Mouse (Mus musculus) naive thymus-derived CD4-positive, alpha-beta T cell, adult 2 months (primary cell): ENCODE measurements around the gene Phf14.

ENCODE experiments used
- DNase-seq: peaks from one replicate; pipeline ENCODE4 v3.0.0-alpha.2; 2011; ENCODE audit warnings: low read depth

The Phf14 gene

GRCm38 (mm10) chr6:12021480-12021879, 113.9 kb downstream of the Phf14 start:
- DNase-seq, result no peak

GRCm38 (mm10) chr6:12023395-12023794, 115.8 kb downstream of the Phf14 start:
- no peak for DNase-seq

- DNase-seq, result no peak
These were observed 119.4 kb downstream of the Phf14 start for GRCm38 (mm10) chr6:12026804-12027537.

- no peak for DNase-seq
These were observed 127.0 kb downstream of the Phf14 start for GRCm38 (mm10) chr6:12034561-12034960.

- DNase-seq, result peak; percentile 82
These were observed 130.7 kb downstream of the Phf14 start for GRCm38 (mm10) chr6:12038268-12038667.

GRCm38 (mm10) chr6:12052884-12053283, 145.3 kb downstream of the Phf14 start:
- no peak for DNase-seq

GRCm38 (mm10) chr6:12054149-12054548, 146.5 kb downstream of the Phf14 start:
- no peak for DNase-seq

- no peak for DNase-seq
These were observed 151.1 kb downstream of the Phf14 start for GRCm38 (mm10) chr6:12058717-12059116.

GRCm38 (mm10) chr6:12059971-12060370, 152.4 kb downstream of the Phf14 start:
- peak; percentile 43 for DNase-seq

- DNase-seq, result no peak
These were observed 153.0 kb downstream of the Phf14 start for GRCm38 (mm10) chr6:12060452-12061140.

GRCm38 (mm10) chr6:12067956-12068355, 160.3 kb downstream of the Phf14 start:
- DNase-seq, result no peak

- DNase-seq, result no peak
These were observed 161.7 kb downstream of the Phf14 start for GRCm38 (mm10) chr6:12069357-12069756.

- no peak for DNase-seq
These were observed 167.0 kb downstream of the Phf14 start for GRCm38 (mm10) chr6:12074599-12074998.

GRCm38 (mm10) chr6:12077338-12077737, 169.7 kb downstream of the Phf14 start:
- DNase-seq, result no peak

GRCm38 (mm10) chr6:12077880-12078618, 170.4 kb downstream of the Phf14 start:
- no peak for DNase-seq

- no peak for DNase-seq
These were observed 171.7 kb downstream of the Phf14 start for GRCm38 (mm10) chr6:12079260-12079659.

GRCm38 (mm10) chr6:12080423-12080822, 172.8 kb downstream of the Phf14 start:
- DNase-seq, result peak; percentile 50

- peak; percentile 25 for DNase-seq
These were observed 174.1 kb downstream of the Phf14 start for GRCm38 (mm10) chr6:12081722-12082121.

- no peak for DNase-seq
These were observed 174.5 kb downstream of the Phf14 start for GRCm38 (mm10) chr6:12082125-12082524.

GRCm38 (mm10) chr6:12082531-12083216, 175.1 kb downstream of the Phf14 start:
- DNase-seq, result no peak

GRCm38 (mm10) chr6:12084721-12085120, 177.1 kb downstream of the Phf14 start:
- no peak for DNase-seq

GRCm38 (mm10) chr6:12089439-12089992, 181.9 kb downstream of the Phf14 start:
- DNase-seq, result no peak
